Mouse (Mus musculus): Measurements from ENCODE around the gene Plekhs1. TPM values are rescaled to one million over a fixed set of nuclear protein-coding genes. Genes with fewer than 3 reads are reported as not detected.

Plekhs1 gene
- polyA plus RNA-seq, 1 experiment from 2014 or later, result not detected

DNA sequence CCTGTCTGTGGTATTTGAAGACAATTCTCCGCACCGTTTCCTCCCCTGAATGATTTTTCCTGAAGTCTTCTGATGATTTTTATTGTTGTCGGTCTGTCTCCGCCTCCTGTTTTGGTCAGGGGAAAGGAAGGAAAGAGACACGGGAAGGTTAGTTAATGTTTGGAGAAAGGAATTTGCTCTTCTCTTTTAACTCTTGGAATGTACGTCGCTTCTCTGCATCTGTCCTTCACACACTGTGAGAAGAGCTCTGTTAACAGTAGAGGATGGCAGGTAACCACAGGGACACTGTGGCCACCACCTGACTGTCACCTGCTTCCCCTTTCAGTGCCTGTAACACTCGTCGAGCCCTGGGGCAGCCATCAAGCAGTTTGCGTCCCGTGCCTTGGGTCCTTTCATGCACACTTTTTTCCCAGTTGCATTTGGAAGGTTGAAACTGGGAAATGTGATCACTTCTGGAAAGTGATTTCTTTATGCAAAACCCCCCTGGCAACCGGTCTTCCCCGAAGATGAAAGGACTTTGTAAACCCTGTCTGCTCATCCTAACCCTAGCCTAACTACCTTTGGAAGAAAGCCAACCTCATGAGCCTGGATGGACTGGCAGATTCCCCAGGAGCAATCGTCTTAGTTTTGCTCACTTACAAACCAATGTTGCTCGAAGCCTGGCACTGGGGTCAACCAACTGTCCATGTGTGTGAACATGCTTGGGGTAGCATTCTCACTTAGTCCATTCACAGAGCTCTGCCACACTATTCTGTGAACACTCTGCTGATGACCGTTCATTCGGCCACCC, 36.6 kb upstream of the Plekhs1 start:
- H3K4me3 ChIP-seq (ENCODE audit: low read depth, low read length), result no peak overlapping the region
- no peaks in the 10 kb centered on the region for H3K27me3 ChIP-seq (ENCODE audit: insufficient read depth, low read length)
- no peaks in the 10 kb centered on the region for H3K4me1 ChIP-seq (ENCODE audit: insufficient read depth)
- TF ChIP-seq EP300 (IDR thresholded peaks at IDR 0.05; ENCODE audit: low read depth) (no peak), CTCF (IDR thresholded peaks at IDR 0.05; ENCODE audit: low read depth) (no peak)
- no peak overlapping the region for H3K27ac ChIP-seq (ENCODE audit: low read depth)
- no peak overlapping the region for H3K9ac ChIP-seq (replicated peaks)
- no peak for ATAC-seq
- no peaks in the 10 kb centered on the region for H3K9me3 ChIP-seq (ENCODE audit: low read length)
- H3K4me2 ChIP-seq (ENCODE audit: low read depth, low read length), result no peak overlapping the region
- WGBS (ENCODE audit: insufficient replicate concordance), result 79% methylated on average over 17 of the region's 17 CpGs
- H3K36me3 ChIP-seq (replicated peaks; ENCODE audit: insufficient read depth, low read length), result peaks cover 9% of the 10 kb centered on the region; the same call in 1 of the 2 replicates
- DNase-seq, result no peak

DNA sequence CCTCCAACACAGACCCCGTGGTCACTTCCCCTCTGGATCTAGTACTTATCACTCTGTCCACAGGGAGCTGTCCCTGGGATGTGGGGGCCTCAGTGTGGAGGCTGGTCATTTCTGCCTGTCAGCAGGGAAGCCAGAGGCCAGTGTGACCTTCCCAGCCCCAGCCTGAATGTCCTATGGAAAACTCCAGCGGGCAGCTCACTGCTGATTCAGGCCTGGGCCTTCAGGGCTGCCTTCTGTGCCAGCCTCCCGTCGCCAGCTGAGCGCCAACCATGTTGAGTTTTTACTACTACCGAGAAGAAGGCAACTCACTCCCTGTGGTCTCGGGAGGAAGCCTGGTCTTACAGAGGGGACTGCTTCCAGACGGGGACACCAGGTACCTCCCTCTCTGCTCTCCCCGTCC, 35.9 kb upstream of the Plekhs1 start:
- no peaks in the 10 kb centered on the region for H3K9me3 ChIP-seq (ENCODE audit: low read length)
- WGBS (ENCODE audit: insufficient replicate concordance), result 73% methylated on average over 9 of the region's 9 CpGs
- DNase-seq (no peak), ATAC-seq (no peak)
- H3K9ac ChIP-seq (replicated peaks), result no peak overlapping the region
- no peak for TF ChIP-seq EP300 (IDR thresholded peaks at IDR 0.05; ENCODE audit: low read depth)
- no peak for TF ChIP-seq CTCF (IDR thresholded peaks at IDR 0.05; ENCODE audit: low read depth)
- peaks cover 9% of the 10 kb centered on the region; the same call in 1 of the 2 replicates for H3K36me3 ChIP-seq (replicated peaks; ENCODE audit: insufficient read depth, low read length)
- no peaks in the 10 kb centered on the region for H3K27me3 ChIP-seq (ENCODE audit: insufficient read depth, low read length)
- no peak overlapping the region for H3K4me3 ChIP-seq (ENCODE audit: low read depth, low read length)
- H3K4me2 ChIP-seq (ENCODE audit: low read depth, low read length), result no peak overlapping the region
- H3K27ac ChIP-seq (ENCODE audit: low read depth), result no peak overlapping the region
- H3K4me1 ChIP-seq (ENCODE audit: insufficient read depth), result no peaks in the 10 kb centered on the region

DNA sequence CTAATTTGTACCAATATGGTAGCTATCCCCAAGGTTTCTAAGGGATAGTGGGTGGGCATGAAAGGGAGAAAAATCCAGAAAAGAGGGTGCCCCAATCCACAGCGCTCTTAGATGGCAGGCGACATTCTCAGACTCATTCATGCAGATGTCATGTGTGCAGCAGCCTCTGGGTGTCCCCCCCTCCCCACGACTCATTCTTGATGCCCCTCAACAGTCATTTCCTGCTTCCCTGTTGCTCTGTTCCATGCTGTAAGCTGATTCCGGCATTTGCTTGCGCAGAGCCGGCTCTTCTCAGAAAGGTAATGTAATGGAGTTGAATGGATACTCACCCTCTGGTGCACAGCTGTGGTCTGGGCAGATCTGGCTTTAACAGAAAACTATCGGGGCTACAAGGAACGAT, 31.1 kb upstream of the Plekhs1 start:
- TF ChIP-seq CTCF (IDR thresholded peaks at IDR 0.05; ENCODE audit: low read depth) (peak; percentile 34), EP300 (IDR thresholded peaks at IDR 0.05; ENCODE audit: low read depth) (no peak)
- 82% methylated on average over 8 of the region's 8 CpGs for WGBS (ENCODE audit: insufficient replicate concordance)
- H3K4me2 ChIP-seq (ENCODE audit: low read depth, low read length), result no peak overlapping the region
- ATAC-seq (no peak), DNase-seq (no peak)
- no peaks in the 10 kb centered on the region for H3K27me3 ChIP-seq (ENCODE audit: insufficient read depth, low read length)
- H3K4me3 ChIP-seq (ENCODE audit: low read depth, low read length), result no peak overlapping the region
- H3K27ac ChIP-seq (ENCODE audit: low read depth), result no peak overlapping the region
- H3K4me1 ChIP-seq (ENCODE audit: insufficient read depth), result no peaks in the 10 kb centered on the region
- no peak overlapping the region for H3K9ac ChIP-seq (replicated peaks)
- no peaks in the 10 kb centered on the region for H3K9me3 ChIP-seq (ENCODE audit: low read length)
- H3K36me3 ChIP-seq (replicated peaks; ENCODE audit: insufficient read depth, low read length), result peaks cover 16% of the 10 kb centered on the region

DNA sequence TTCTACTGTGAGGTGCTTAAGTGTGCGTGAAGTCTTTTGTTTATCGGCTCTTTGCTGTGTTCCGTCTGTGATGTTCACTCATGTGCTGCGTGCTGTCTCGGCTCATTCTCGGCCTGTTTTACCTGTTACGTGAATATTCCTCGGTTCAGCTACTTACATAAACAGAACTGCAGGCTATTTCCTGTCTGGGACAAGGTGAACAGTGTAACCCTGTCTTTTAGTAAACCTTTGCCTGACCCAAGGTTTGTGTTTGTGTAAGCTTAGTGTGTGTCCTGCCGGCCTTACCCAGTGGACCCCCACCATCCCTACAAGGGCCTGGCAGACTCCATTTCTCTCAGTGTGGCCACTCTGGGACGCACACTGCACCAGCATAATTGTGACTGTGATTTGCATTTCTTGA, 28.7 kb upstream of the Plekhs1 start:
- Histone ChIP-seq H3K36me3 (replicated peaks; ENCODE audit: insufficient read depth, low read length) (peaks cover 37% of the 10 kb centered on the region), H3K27me3 (ENCODE audit: insufficient read depth, low read length) (no peaks in the 10 kb centered on the region), H3K9me3 (ENCODE audit: low read length) (no peaks in the 10 kb centered on the region), H3K4me1 (ENCODE audit: insufficient read depth) (no peaks in the 10 kb centered on the region), H3K27ac (ENCODE audit: low read depth) (no peak overlapping the region), H3K9ac (replicated peaks) (no peak overlapping the region), H3K4me3 (ENCODE audit: low read depth, low read length) (no peak overlapping the region), H3K4me2 (ENCODE audit: low read depth, low read length) (no peak overlapping the region)
- WGBS (ENCODE audit: insufficient replicate concordance), result 90% methylated on average over 10 of the region's 10 CpGs
- TF ChIP-seq EP300 (IDR thresholded peaks at IDR 0.05; ENCODE audit: low read depth) (no peak), CTCF (IDR thresholded peaks at IDR 0.05; ENCODE audit: low read depth) (no peak)
- no peak for DNase-seq
- ATAC-seq, result no peak

DNA sequence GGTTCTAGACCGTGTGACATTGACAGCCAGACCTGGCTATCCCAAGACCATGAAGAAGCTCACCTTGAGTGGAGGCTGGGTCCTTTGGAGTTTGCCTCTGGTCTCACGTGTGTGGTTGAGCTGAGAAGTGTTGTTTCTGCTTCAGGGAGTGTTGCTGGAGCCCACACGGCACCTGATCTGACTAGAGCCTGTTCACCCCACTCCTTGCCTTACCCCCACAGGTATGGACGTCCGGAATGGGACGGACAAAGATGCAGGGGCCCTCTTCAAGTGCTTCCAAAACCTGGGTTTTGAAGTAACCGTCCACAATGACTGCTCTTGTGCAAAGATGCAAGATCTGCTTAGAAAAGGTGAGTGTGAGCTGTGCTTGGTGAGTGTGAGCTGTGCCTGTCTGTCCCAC, 27.9 kb upstream of the Plekhs1 start:
- H3K27ac ChIP-seq (ENCODE audit: low read depth), result no peak overlapping the region
- 87% methylated on average over 7 of the region's 7 CpGs for WGBS (ENCODE audit: insufficient replicate concordance)
- TF ChIP-seq CTCF (IDR thresholded peaks at IDR 0.05; ENCODE audit: low read depth) (no peak), EP300 (IDR thresholded peaks at IDR 0.05; ENCODE audit: low read depth) (no peak)
- ATAC-seq (no peak), DNase-seq (no peak)
- H3K4me3 ChIP-seq (ENCODE audit: low read depth, low read length), result no peak overlapping the region
- H3K9me3 ChIP-seq (ENCODE audit: low read length), result no peaks in the 10 kb centered on the region
- H3K36me3 ChIP-seq (replicated peaks; ENCODE audit: insufficient read depth, low read length), result peaks cover 37% of the 10 kb centered on the region
- no peak overlapping the region for H3K4me2 ChIP-seq (ENCODE audit: low read depth, low read length)
- no peaks in the 10 kb centered on the region for H3K27me3 ChIP-seq (ENCODE audit: insufficient read depth, low read length)
- no peak overlapping the region for H3K9ac ChIP-seq (replicated peaks)
- H3K4me1 ChIP-seq (ENCODE audit: insufficient read depth), result peaks cover 5% of the 10 kb centered on the region; the same call in 1 of the 2 replicates

DNA sequence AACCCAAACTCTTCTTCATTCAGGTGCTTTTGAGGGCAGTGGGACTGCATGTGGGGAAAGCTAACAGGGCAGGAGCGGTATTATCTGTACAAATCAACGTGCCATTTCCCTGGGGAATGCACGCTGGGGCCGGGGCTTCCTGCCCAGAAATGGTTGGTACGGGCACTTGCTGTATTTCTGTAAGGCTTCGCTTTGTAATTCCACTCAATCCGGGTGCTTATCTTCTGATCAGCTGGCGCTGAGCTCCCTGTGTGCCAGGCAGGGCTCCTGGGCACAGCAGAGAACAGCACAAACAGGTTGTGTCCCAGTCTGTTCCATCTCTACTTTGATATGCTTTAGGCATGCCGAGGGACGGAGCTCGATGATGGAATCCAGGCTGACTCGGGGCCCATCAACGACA, 25.1 kb upstream of the Plekhs1 start:
- Histone ChIP-seq H3K9me3 (ENCODE audit: low read length) (no peaks in the 10 kb centered on the region), H3K27ac (ENCODE audit: low read depth) (no peak overlapping the region), H3K36me3 (replicated peaks; ENCODE audit: insufficient read depth, low read length) (peaks cover 49% of the 10 kb centered on the region), H3K27me3 (ENCODE audit: insufficient read depth, low read length) (no peaks in the 10 kb centered on the region), H3K9ac (replicated peaks) (no peak overlapping the region), H3K4me1 (ENCODE audit: insufficient read depth) (peaks cover 18% of the 10 kb centered on the region), H3K4me3 (ENCODE audit: low read depth, low read length) (no peak overlapping the region), H3K4me2 (ENCODE audit: low read depth, low read length) (no peak overlapping the region)
- DNase-seq, result no peak
- no peak for TF ChIP-seq CTCF (IDR thresholded peaks at IDR 0.05; ENCODE audit: low read depth)
- no peak for TF ChIP-seq EP300 (IDR thresholded peaks at IDR 0.05; ENCODE audit: low read depth)
- 93% methylated on average over 13 of the region's 13 CpGs for WGBS (ENCODE audit: insufficient replicate concordance)
- ATAC-seq, result no peak

Data from liver, postnatal 0 days (tissue).